Mouse (Mus musculus) T-helper 17 cell (primary cell): ENCODE measurements around the gene St3gal5.

Experiments used
- in situ Hi-C, 2 experiments: fragments of 300-600 bp; cut with MboI, MseI; formaldehyde crosslinking; loops; 1 replicate in 1 of 2; 2 replicates in 1 of 2; pipeline ENCODE4 v1.15.1; 2025; ENCODE audit warnings: high pct_unique_total_duplicates in 2 of 2

St3gal5 gene

GRCm38 (mm10) chr6:72096217-72096616, 1.2 kb upstream of the St3gal5 start:
- in situ Hi-C loops: no loop called here

GRCm38 (mm10) chr6:72096669-72097068, 723 bp upstream of the St3gal5 start:
- in situ Hi-C loops: no loop called here

GRCm38 (mm10) chr6:72098021-72098655, 746 bp downstream of the St3gal5 start:
- in situ Hi-C loops: no loop called here

GRCm38 (mm10) chr6:72098691-72099090, 1.3 kb downstream of the St3gal5 start:
- in situ Hi-C loops: no loop called here

GRCm38 (mm10) chr6:72099281-72099680, 1.9 kb downstream of the St3gal5 start:
- in situ Hi-C loops: no loop called here

GRCm38 (mm10) chr6:72100171-72100570, 2.8 kb downstream of the St3gal5 start:
- in situ Hi-C loops: no loop called here

- in situ Hi-C loops: no loop called here
Measured at GRCm38 (mm10) chr6:72100939-72101338, 3.5 kb downstream of the St3gal5 start.

- in situ Hi-C loops: no loop called here
Measured at GRCm38 (mm10) chr6:72101386-72101785, 4.0 kb downstream of the St3gal5 start.

GRCm38 (mm10) chr6:72102066-72102465, 4.7 kb downstream of the St3gal5 start:
- in situ Hi-C loops: no loop called here

- in situ Hi-C loops: no loop called here
Measured at GRCm38 (mm10) chr6:72104534-72104933, 7.1 kb downstream of the St3gal5 start.

- in situ Hi-C loops: no loop called here
Measured at GRCm38 (mm10) chr6:72108941-72109892, 11.8 kb downstream of the St3gal5 start.

GRCm38 (mm10) chr6:72110577-72110976, 13.2 kb downstream of the St3gal5 start:
- in situ Hi-C loops: no loop called here

GRCm38 (mm10) chr6:72112575-72112974, 15.2 kb downstream of the St3gal5 start:
- in situ Hi-C loops: no loop called here

- in situ Hi-C loops: no loop called here
Measured at GRCm38 (mm10) chr6:72113093-72113702, 15.8 kb downstream of the St3gal5 start.

- in situ Hi-C loops: no loop called here
Measured at GRCm38 (mm10) chr6:72114902-72115301, 17.5 kb downstream of the St3gal5 start.

GRCm38 (mm10) chr6:72117322-72117968, 20.1 kb downstream of the St3gal5 start:
- in situ Hi-C loops: no loop called here

GRCm38 (mm10) chr6:72119870-72120269, 22.5 kb downstream of the St3gal5 start:
- in situ Hi-C loops: loop anchor here (5.0 to 10.0 kb wide), 2 partner anchors 52 to 765 kb away; no protein-coding TSS in a partner anchor

- in situ Hi-C loops: loop anchor here (5.0 to 10.0 kb wide), 2 partner anchors 51 to 766 kb away; no protein-coding TSS in a partner anchor
Measured at GRCm38 (mm10) chr6:72121301-72121700, 23.9 kb downstream of the St3gal5 start.

GRCm38 (mm10) chr6:72122515-72122914, 25.1 kb downstream of the St3gal5 start:
- in situ Hi-C loops: loop anchor here (5.0 to 10.0 kb wide), 2 partner anchors 50 to 768 kb away; no protein-coding TSS in a partner anchor

- in situ Hi-C loops: loop anchor here (5.0 to 25.0 kb wide), 3 partner anchors 48 to 1563 kb away; no protein-coding TSS in a partner anchor
Measured at GRCm38 (mm10) chr6:72124315-72125103, 27.1 kb downstream of the St3gal5 start.
